Mouse (Mus musculus) spleen, adult 12 weeks (tissue): ENCODE results near the gene Mrnip.

Experiments used
- DNase-seq: peaks from one replicate; pipeline ENCODE4 v3.0.0; 2022; ENCODE audit warnings: low spot score

Mrnip gene

DNA sequence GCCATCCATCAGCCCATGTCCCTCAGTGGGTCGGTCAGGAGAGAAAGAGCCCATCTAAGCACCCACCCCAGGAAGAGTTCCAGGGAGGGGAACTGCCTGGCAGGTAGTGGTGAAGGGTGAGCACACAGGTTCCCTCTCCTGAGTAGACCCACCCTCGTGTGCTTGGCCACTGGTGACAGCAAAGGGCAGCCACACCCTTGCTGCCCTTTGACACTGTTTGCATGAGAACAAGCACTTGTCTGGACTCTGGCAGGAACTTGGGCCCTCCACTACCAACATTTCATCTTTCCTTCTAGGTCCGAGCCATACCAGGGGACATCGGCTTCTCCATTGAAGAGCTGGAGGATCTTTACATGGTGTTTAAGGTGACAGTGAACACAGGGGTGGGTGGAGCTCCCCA, 14.9 kb upstream of the Mrnip start:
- DNase-seq: no peak

DNA sequence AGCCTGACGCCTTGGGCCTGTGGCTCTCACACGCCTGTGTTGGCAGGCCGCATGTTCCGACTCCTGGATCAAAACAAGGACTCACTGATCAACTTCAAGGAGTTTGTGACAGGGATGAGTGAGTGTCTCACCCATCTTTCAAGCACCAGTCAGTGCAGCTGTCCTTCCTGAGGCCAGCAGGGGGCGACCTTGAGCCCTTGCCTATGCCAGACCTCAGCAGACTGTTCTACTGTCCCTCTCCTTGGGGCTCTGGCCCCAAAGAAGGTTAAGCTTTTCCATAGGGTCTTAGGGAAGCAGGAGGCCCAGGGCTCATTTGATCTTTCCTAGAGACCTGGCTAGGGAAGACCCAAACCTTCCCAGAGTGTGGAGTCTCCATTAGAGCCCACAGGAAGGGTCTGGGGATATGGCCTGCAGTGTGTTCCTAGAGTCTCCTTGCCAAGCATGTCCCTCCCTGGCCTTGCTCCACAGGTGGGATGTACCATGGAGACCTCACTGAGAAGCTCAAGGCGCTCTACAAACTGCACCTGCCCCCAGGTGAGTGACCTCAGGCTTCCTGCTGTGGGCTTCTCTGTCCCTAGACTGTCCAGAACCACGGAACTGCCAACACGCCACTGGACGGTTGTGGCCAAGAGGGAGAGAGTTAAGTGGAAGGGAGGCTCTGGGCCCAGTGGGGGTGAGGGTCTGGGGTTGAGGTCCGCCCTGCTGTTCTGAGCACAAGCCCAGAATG, 12.5 kb upstream of the Mrnip start:
- DNase-seq: peak; percentile 58

DNA sequence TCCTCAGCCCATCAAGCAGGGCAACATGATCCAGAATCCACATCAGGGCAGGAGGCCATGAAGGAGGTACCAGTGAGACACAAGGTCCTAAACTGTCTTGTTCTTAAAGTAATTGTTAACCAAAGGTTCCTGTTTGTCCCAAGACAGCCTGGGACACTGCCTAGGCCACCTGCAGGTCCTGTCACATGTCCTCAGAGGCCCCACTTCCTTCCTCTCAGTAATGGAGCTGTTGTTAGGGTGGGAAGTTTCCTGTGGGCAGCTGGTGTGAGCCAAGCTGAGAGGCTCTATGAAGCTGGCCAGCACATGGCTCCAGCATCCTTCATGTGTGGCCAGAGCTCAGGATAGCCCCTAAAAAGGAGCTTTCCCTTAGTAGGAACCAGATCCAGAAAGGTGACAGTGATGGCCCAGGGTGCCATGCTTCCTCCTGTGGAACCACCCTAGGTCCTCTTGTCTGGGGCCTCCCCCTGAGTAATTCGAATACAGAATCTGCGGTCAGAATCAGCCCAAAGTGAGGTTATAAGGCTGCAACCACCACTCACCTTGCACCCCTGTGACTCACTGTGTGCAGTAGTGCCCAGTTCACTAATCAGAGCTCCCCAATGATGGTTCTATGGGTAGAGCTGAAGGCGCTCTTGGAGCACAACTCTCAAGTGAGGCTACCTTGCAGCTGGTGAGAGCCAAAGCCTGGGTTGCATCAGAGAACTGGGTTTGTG, 11.8 kb upstream of the Mrnip start:
- no peak for DNase-seq

DNA sequence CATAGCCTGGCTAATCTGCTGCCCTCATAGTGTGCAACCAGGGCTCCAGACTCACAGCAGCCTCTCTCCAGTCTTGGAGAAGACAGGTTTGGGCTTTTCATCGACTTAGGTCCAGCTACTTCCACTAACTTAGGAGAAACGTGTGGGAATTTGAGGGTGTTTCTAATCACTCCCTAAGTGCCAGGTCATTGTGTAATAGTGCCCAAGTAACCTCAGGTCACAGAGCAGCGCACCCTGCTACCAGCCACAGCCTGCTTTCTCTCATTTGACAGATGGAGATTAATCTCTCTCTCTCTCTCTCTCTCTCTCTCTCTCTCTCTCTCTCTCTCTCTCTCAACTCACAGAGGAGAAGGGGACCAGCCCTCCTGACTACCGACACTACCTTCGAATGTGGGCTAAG, 5.9 kb upstream of the Mrnip start:
- DNase-seq: no peak

DNA sequence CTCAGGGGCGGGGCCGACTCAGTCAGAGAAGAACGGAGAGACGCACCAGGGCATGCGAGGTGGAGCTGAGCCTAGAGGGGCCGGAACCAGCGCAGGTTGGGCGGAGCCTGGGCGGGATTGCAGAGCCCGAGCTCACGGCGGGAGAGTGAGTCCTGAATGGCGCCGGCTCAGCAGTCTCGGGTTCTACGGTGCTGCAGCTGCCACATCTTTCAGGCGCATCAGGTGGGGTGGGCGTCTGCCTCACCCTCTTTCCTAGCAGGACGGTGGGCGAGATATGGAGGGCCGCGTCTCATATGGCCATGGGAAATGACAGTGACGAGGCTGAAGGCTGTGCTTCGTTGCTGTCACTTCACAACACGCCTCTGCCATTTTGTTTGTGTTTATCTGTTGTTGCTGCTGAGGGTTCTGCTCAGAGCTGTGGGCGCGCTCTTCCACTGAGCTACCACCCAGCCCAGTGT, 515 bp downstream of the Mrnip start:
- peak; percentile 96 for DNase-seq

DNA sequence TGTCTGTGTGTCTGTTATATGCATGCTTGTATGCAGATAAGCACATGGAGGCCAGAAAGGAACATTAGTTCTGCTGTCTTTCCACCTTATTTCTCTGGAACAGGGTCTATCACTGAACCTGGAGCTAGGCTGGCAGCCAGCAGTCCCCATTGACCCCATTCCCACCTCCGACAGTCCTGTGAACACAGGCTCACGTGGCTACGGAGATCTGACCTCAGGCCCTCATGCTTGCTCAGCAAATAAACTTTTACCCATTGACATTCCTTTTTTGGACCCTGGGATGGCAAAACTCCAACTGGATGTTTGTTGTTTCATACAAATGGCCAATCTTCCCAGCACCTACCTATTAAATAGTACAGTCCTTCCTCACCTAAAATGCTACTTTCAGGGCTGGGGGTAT, 2.1 kb downstream of the Mrnip start:
- no peak for DNase-seq

DNA sequence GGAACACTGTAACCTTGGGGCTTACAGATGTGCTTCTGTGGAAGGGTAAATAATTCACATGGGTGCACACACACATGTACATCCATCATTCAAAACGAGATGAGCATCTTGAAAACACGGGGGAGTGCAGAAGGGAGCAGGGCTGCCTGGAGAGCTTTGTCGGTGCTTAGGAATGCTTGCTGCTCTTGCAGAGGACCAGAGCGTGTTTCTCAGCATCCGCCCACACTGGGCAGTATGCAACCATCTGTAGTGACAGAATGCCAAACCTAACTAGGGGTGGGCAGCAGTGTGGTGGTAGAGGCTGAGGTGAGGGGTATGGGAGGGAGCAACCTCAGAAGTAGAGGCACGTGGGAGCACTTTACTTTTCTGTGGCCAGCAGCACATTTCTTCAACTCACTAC, 2.9 kb downstream of the Mrnip start:
- no peak for DNase-seq

DNA sequence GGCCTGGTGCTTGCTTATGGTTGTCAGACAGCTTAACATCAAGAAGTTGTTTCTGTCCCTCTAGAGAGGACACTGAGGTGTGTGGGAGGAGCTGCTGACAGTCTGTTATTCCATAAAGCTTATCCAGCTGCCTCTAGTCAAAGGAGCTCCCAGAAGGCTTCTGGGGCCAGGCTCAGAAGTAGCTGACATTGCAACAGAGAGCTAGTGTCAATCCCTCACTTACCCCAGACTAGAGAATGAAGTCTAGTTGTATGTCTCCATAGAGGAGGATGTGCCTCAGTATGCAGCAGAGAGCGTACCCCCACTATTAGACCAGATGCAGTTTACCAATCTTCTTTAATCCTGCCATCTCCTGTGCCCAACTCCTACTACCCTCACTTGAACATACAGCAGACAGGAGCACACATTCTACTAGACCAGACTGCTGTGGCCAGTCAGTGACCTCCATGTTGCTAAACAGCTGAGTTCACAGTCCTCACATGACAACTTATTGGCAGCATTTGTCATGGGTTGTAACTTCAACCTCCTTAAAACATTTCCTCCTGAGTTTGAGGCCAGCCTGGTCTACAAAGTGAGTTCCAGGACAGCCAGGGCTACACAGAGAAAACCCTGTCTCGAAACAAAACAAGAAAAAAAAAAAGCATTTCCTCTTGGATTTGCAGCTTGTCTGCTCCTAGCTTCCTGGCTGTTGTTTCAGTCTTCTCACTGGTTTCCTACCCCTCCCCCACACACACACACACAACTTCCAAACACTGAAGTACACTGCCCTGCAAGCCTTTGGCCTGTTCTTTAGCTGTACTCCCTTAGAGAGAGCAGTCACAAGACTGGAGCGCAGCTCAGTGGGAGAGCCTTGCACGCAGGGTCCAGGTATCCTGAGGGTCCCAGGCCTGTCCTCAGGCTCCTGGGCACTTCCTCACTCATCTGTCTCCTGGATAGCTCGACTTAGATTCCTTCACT, 4.6 kb downstream of the Mrnip start:
- no peak for DNase-seq

DNA sequence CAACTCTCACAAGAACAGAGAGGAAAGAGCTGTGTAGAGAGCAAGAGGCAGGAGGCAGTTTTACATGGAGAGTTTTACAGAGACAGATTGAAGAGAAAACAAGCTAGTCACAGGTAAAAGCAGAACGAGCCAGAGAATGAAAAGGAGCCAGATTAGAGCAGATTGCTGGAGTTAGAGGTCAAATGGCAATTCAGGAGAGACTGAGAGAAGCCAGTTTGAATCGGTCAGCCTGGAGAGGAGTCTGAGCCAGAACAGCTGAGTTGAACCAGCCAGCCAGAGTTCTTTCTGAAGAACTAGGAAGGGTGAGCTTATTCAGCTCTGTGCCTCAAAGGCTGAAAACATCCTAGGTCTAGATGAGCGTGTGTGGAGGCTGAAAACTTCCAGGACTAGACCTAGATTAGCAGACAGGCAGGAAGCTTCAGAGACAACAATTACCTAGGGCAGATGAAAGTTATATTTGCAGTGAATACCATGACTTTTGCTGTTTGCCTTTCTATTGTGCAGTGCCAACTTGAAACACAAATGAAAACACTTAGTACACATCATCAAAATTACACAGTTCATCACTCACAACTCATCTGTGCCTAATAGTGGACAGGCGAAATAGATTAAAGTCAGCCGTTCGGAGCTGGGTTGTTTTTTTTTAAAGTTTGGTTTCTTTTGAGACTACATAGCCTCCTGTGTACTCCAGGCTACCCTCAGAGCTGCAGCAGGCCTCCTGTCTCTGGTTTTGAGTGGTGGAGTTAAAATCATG, 6.4 kb downstream of the Mrnip start:
- DNase-seq: no peak

DNA sequence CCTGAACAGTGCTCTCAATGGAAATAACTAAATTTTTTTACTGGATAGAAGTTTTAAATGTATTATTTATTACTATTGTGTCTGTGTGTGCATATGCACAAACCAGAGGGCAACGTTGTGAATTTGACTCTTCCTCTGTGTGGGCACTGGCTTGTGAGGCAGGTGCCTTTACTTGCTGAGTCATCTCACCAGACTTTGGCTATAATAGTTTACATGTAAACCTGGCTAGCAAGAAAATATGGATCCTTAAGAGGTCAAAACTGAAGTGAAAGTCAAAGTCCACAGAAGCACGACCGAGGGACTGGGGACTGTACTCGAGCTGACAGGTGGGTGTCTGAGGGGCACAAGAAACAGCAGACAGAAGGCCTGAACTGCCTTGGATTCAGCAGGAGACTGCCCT, 8.5 kb downstream of the Mrnip start:
- no peak for DNase-seq

DNA sequence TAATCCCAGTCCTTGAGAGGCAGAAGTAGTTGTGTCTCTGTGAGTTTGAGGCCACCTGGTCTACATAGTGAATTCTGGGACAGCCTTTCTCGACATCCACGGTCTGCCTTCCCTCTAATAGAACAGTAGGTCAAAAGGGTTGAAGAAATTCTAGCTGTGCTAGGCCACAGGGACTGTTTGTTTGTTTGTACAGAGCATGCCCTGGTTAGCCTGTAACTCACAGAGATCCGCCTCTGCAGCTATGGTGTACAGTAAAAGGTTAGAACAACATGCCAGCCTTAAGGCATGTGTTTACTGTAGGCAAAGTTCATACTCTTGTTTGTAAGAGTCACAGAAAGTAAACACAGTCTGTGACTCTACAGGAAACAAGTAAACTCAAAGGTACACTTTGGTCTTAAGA, 10.5 kb downstream of the Mrnip start:
- no peak for DNase-seq

DNA sequence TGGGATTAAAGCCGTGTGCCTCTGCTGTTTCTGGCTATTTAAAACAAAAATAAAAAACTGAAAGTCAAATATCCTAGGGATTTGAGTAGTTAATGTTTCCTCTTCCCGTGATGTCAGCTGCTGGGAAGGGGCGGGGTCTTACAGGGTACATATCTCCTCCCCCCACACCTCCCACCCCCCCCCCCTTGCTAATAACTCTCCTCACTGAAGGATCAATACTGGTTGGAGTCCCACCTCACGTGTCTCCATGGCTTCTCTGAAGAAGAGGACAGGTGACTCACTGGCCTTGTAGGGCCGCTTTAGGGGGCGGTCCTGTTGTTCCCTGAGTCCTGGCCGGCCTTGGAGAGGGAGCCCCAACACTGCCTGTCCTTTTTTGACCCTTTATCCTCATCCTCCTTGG, 14.4 kb downstream of the Mrnip start:
- DNase-seq: no peak

DNA sequence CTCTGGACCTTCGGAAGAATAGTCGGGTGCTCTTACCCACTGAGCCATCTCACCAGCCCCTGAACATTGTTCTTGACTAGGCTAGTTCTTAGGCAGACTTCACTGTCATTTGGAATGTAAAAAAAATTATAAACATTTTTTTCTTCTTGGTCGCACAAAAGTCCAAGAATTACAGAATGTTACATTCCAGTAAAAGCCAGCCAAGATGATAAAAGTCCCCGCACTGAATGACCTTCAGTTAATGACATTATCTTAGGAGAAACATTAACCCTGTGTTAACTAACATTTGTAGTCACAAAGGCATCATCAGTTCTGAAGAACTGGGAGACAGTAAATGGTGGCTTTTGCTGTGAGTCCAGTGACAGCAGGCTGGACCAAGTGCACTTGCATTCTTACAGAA, 16.1 kb downstream of the Mrnip start:
- no peak for DNase-seq

DNA sequence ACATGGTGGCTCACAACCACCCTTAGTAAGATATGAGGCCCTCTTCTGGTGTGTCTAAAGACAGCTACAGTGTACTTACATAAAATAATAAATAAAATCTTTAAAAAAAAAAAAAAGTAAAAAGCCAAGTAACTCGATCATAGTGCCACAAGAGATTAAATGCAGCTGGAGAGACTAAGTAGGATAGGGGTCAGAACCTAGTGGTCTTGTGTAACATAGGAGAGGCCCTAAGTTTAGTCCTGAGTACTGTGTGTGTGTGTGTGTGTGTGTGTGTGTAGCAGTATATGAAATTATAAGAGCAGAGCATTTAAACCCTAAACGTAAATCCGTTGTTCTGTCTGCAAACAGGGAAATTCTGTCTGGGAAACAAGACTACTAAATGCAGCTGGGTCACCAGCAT, 18.0 kb downstream of the Mrnip start:
- DNase-seq: no peak

DNA sequence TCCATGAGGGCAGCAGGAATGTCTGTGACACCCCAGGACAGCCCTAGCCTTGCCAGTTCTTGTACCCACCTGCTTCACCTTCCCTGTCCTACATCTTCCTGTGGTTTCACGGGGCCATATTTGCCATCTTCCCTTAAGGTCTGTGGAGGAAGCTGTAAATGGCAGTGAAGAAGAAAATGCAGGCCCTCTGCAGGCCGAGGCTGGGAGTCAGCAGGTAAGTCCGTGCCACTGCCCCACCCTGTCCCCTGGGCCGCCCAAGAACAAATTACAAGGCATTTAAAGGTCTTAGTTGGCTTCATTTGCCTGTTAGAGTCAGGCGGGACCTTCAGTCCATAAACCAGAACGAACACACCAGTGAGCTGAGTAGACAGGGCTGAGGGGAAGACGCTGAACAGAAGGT, 19.8 kb downstream of the Mrnip start:
- no peak for DNase-seq

DNA sequence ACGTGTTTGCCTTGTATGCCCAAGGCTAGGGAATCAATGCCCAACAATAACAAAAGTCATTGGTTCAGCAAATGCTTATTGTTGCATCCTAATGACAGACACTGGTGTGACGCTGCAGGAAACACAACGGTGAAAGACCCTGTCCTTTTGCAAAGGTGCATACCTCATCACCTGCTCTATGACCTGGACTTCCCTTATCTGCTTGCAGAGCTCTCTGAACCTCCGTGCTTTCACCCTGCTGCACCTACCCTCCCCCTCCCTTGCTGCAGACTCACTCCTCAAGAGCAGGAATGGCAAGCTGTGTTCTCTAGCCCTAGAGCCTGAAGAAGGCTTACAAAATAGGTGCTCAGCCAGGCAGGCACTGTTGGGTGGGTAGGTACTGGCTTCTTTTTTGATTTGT, 20.5 kb downstream of the Mrnip start:
- no peak for DNase-seq

DNA sequence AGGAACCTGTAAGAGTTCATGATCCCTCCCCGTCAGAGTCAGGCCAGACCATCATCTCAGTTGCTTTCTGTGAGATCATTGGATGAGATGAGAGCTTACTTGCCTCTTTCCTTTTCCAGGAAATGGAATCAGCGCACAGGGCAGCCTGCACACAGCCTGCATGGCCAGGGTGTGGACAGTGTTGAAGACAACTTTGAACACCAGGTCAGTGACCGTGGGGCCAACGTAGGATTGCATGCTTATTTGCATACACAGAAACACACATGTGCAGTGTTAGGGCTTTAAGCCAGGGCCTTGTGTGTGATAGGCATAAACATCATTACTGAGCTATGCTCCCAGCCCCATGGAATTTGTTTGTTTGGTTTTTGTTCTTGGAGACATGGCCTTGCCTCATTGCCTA, 23.3 kb downstream of the Mrnip start:
- no peak for DNase-seq

DNA sequence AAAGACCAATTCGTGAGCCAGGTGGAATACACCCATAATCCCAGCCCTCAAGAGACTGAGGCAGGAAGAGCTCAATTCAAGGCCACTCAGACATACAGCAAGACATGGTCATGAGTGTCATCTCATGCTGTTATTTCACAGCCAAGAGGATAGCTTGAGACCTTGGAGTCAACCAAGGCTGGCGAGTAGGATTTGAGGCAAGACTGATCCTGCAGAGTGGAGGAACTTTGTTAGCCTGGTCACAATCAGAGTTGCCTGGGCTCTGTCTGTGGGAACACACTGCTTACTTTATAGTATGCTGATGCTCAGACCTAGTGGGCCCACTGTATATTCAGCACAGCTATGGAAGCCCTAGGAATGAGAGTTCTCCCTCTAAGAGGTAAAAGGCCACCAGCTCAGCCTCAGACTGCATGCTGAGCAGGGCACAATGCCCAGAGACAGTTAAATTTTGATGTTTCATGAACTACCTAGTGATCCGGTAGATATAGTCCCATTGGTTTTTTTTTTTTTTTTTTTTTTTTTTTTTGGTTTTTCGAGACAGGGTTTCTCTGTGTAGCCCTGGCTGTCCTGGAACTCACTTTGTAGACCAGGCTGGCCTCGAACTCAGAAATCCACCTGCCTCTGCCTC, 24.1 kb downstream of the Mrnip start:
- no peak for DNase-seq

DNA sequence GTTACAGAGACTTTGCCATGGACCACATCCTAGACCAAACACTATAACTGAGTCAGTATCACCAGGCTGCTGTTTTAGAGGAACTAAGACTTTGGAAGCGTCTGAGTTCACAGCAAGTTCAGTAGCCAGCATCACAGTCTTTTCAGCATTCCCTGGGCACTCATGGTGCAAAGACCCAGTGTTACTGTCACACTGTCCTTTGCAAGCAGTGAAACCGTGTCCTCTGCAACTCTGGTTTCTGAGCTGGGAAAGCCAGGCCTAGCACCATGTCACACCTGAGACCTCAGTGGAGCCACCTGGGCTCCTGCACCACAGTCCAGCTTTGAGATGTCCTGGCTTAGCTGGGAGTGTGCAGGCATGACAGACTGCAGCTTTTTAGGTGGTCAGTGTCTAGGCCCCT, 24.7 kb downstream of the Mrnip start:
- DNase-seq: no peak

DNA sequence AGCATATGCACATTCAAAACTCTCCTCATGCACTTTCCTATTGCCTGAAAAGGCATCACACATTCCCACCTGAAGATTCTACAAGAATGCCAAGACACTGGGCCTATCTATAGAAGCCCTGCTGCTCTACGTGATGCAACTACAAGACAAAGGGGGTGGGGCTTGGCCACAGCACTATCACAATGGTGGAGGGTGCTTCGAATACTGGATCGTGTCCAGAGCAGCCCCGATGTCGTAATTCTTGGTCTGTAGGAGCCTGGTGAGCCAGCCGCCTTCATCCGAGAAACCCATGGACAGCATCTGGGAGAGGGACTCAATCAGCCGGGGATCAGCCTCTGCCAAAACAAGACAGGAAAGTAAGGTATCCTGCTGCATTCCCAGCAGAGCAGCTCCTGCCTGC, 26.4 kb downstream of the Mrnip start:
- no peak for DNase-seq

DNA sequence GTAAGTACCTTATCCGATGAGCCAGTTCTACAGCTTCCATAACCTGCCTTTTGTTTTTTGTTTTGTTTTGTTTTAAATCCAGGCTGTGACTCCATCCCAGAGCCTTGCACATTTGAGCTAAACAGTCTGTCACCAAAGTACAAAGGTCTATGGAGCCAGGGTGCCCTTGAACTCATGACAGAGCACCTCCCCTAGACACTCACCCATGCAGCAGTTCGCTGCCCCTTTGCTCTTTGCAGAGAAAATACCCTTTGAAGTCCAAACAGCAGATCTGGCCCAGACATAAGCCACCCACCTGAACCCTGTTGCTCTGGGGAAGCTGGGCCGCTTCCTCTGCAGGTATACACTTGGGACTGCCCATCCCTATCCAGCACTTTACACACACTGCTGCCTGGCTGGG, 27.3 kb downstream of the Mrnip start:
- DNase-seq: no peak
